Mouse (Mus musculus) heart, embryonic 16.5 days (tissue): ENCODE data around the gene Rest. TPM values are rescaled to one million over a fixed set of nuclear protein-coding genes. Genes with fewer than 3 reads are reported as not detected.
A peak's percentile ranks its signal among the peaks of the same experiment; 100 is the strongest.

Source experiments
- ATAC-seq: fragments of 200-750 bp; cut with Nextera tagmentation; replicated peaks from 2 replicates; pipeline ENCODE4 v1.8.0; 2017; ENCODE audit warnings: moderate number of reproducible peaks; ENCODE audit not compliant: insufficient read depth, low FRiP score; ENCODE audit errors: extremely low read depth
- H3K27ac ChIP-seq: fragments of 300-500 bp; sonication (generic); 2 replicates; pipeline ENCODE4 v1.5.1; 2014; ENCODE audit warnings: mild to moderate bottlenecking, low read length, control low read depth, moderate library complexity
- H3K27me3 ChIP-seq: fragments of 300-500 bp; sonication (generic); 2 replicates; pipeline ENCODE4 v1.6.1; 2014; ENCODE audit warnings: low read length, mixed read lengths; ENCODE audit not compliant: control insufficient read depth, insufficient read depth
- H3K36me3 ChIP-seq: fragments of 300-500 bp; sonication (generic); 2 replicates; pipeline ENCODE4 v1.6.1; 2014; ENCODE audit not compliant: control insufficient read depth, insufficient read depth
- H3K4me1 ChIP-seq: fragments of 300-500 bp; sonication (generic); 2 replicates; pipeline ENCODE4 v1.6.1; 2014; ENCODE audit warnings: low read length, mixed read lengths; ENCODE audit not compliant: control insufficient read depth, insufficient read depth
- H3K4me2 ChIP-seq: fragments of 300-500 bp; sonication (generic); 2 replicates; pipeline ENCODE4 v1.6.1; 2014; ENCODE audit warnings: low read depth, mild to moderate bottlenecking, control low read depth, low read length
- H3K4me3 ChIP-seq: fragments of 300-500 bp; sonication (generic); 2 replicates; pipeline ENCODE4 v1.5.1; 2014; ENCODE audit warnings: mild to moderate bottlenecking, control low read depth, low read length
- H3K9ac ChIP-seq: fragments of 300-500 bp; sonication (generic); 2 replicates; pipeline ENCODE4 v1.6.1; 2014; ENCODE audit warnings: low read length, control low read depth
- H3K9me3 ChIP-seq: fragments of 300-500 bp; sonication (generic); replicated peaks from 2 replicates; pipeline ENCODE4 v1.6.1; 2016; ENCODE audit warnings: low read length; ENCODE audit not compliant: control insufficient read depth
- WGBS: fragments of 180-500 bp; shearing (Covaris S2); extraction: QIAGEN DNeasy Blood & Tissue Kit; methylation state at CpG from one replicate; pipeline ENCODE4 v1.1.7; 2014; 5-methylcytosine and 5-hydroxymethylcytosine counted together
- polyA plus RNA-seq: library from polyadenylated mRNA; unstranded; fragments of >200 nt; fragmentation: Nextera tagmentation; extraction: Ambion mirVana; gene quantifications from 2 replicates; pipeline ENCODE4 v1.2.1, GENCODE M21; 2015

Rest gene
- polyA plus RNA-seq, 1 experiment from 2014 or later, result 18.9 TPM

GRCm38 (mm10) chr5:77289686-77290085, 24.4 kb downstream of the Rest start:
- no peak for ATAC-seq
- Histone ChIP-seq H3K9ac (no peak overlapping the region), H3K4me1 (peaks cover 8% of the 10 kb centered on the region; the same call in 1 of the 2 replicates), H3K4me3 (no peak overlapping the region), H3K27me3 (no peaks in the 10 kb centered on the region), H3K9me3 (no peaks in the 10 kb centered on the region), H3K4me2 (no peak overlapping the region), H3K27ac (no peak overlapping the region), H3K36me3 (peaks cover 24% of the 10 kb centered on the region)
- 63% methylated on average over 8 of the region's 8 CpGs for WGBS

GRCm38 (mm10) chr5:77290606-77291005, 25.3 kb downstream of the Rest start:
- WGBS, result 90% methylated on average over 2 of the region's 2 CpGs
- no peaks in the 10 kb centered on the region for H3K27me3 ChIP-seq

GRCm38 (mm10) chr5:77292803-77293522, 27.7 kb downstream of the Rest start:
- peaks cover 39% of the 10 kb centered on the region for H3K36me3 ChIP-seq
- H3K4me1 ChIP-seq, result no peaks in the 10 kb centered on the region
- no peaks in the 10 kb centered on the region for H3K27me3 ChIP-seq
- WGBS, result 83% methylated on average over 7 of the region's 7 CpGs
- H3K4me3 ChIP-seq, result no peak overlapping the region
- ATAC-seq, result no peak
- H3K9ac ChIP-seq, result no peak overlapping the region
- H3K9me3 ChIP-seq, result no peaks in the 10 kb centered on the region
- no peak overlapping the region for H3K4me2 ChIP-seq
- no peak overlapping the region for H3K27ac ChIP-seq

More at GRCm38 (mm10) chr5:77290606-77291005, 25.3 kb downstream of the Rest start:
- Histone ChIP-seq H3K27ac (no peak overlapping the region), H3K4me1 (peaks cover 8% of the 10 kb centered on the region; the same call in 1 of the 2 replicates), H3K4me3 (no peak overlapping the region), H3K36me3 (peaks cover 28% of the 10 kb centered on the region), H3K9me3 (no peaks in the 10 kb centered on the region), H3K4me2 (no peak overlapping the region), H3K9ac (no peak overlapping the region)
- ATAC-seq, result no peak

GRCm38 (mm10) chr5:77299486-77299885, 34.2 kb downstream of the Rest start:
- peaks cover 36% of the 10 kb centered on the region for H3K36me3 ChIP-seq
- no peaks in the 10 kb centered on the region for H3K4me1 ChIP-seq
- no peak overlapping the region for H3K27ac ChIP-seq
- no peak for ATAC-seq
- no peak overlapping the region for H3K4me2 ChIP-seq
- WGBS, result 87% methylated on average over 2 of the region's 2 CpGs
- no peaks in the 10 kb centered on the region for H3K27me3 ChIP-seq
- no peak overlapping the region for H3K9ac ChIP-seq
- no peaks in the 10 kb centered on the region for H3K9me3 ChIP-seq
- no peak overlapping the region for H3K4me3 ChIP-seq

- H3K4me2 ChIP-seq, result no peak overlapping the region
- no peak overlapping the region for H3K27ac ChIP-seq
- no peaks in the 10 kb centered on the region for H3K4me1 ChIP-seq
- H3K9ac ChIP-seq, result no peak overlapping the region
- WGBS, result 71% methylated on average over 6 of the region's 6 CpGs
- no peaks in the 10 kb centered on the region for H3K9me3 ChIP-seq
- no peaks in the 10 kb centered on the region for H3K27me3 ChIP-seq
- no peak overlapping the region for H3K4me3 ChIP-seq
- peaks cover 34% of the 10 kb centered on the region for H3K36me3 ChIP-seq
- ATAC-seq, result no peak
These were observed 36.1 kb downstream of the Rest start for GRCm38 (mm10) chr5:77301296-77301903.

- no peak overlapping the region for H3K9ac ChIP-seq
- H3K4me1 ChIP-seq, result peaks cover 21% of the 10 kb centered on the region
- 75% methylated on average over 5 of the region's 5 CpGs for WGBS
- no peaks in the 10 kb centered on the region for H3K9me3 ChIP-seq
- no peaks in the 10 kb centered on the region for H3K27me3 ChIP-seq
- H3K4me2 ChIP-seq, result peak overlapping the region; percentile 90
- H3K27ac ChIP-seq, result no peak overlapping the region
- ATAC-seq, result no peak
- H3K36me3 ChIP-seq, result peaks cover 17% of the 10 kb centered on the region
- peak overlapping the region; percentile 95; the same call in 1 of the 2 replicates for H3K4me3 ChIP-seq
These were observed 42.7 kb downstream of the Rest start for GRCm38 (mm10) chr5:77307821-77308553.

GRCm38 (mm10) chr5:77309051-77309906, 44.0 kb downstream of the Rest start:
- H3K4me3 ChIP-seq, result peak overlapping the region; percentile 95
- ATAC-seq, result 0 out of 2 replicates have a peak, but pooled peaks have one; percentile 4
- WGBS, result under 1% methylated on average over 74 of the region's 76 CpGs
- no peaks in the 10 kb centered on the region for H3K27me3 ChIP-seq
- peak overlapping the region; percentile 95 for H3K9ac ChIP-seq
- no peaks in the 10 kb centered on the region; the same call in 1 of the 2 replicates for H3K9me3 ChIP-seq
- H3K4me1 ChIP-seq, result peaks cover 21% of the 10 kb centered on the region
- peak overlapping the region; percentile 90 for H3K4me2 ChIP-seq
- H3K36me3 ChIP-seq, result peaks cover 24% of the 10 kb centered on the region
- peak overlapping the region; percentile 23; the same call in 1 of the 2 replicates for H3K27ac ChIP-seq

- Histone ChIP-seq H3K4me1 (peaks cover 21% of the 10 kb centered on the region), H3K9ac (peak within 1 kb of the TSS; percentile 95), H3K36me3 (peaks cover 23% of the 10 kb centered on the region), H3K27me3 (no peaks in the 10 kb centered on the region), H3K4me3 (peak within 1 kb of the TSS; percentile 95), H3K4me2 (peak within 1 kb of the TSS; percentile 90), H3K9me3 (no peaks in the 10 kb centered on the region; the same call in 1 of the 2 replicates), H3K27ac (peak within 1 kb of the TSS; percentile 96)
- under 1% methylated on average over 84 of the region's 85 CpGs for WGBS
- ATAC-seq, result peak; percentile 94
These were observed 44.9 kb downstream of the Rest start, which contains the start of the genes Noa1 and Polr2b for GRCm38 (mm10) chr5:77309924-77310772. TSS of gene Noa1 (minus strand) at chr5:77310084. TSS of gene Polr2b (plus strand) at chr5:77310147.
